Mouse (Mus musculus) heart, embryonic 14.5 days (tissue): ENCODE measurements around the gene Parp1. TPM values are rescaled to one million over a fixed set of nuclear protein-coding genes. Genes with fewer than 3 reads are reported as not detected.

ENCODE experiments used
- ATAC-seq: fragments of 200-750 bp; cut with Nextera tagmentation; 2 replicates; pipeline ENCODE4 v1.8.0; 2017; ENCODE audit warnings: low read depth, moderate TSS enrichment; ENCODE audit not compliant: insufficient number of reproducible peaks, insufficient read depth, low FRiP score
- H3K27ac ChIP-seq, 2 experiments: fragments of 200-500 bp in 1 of 2; fragments of 300-500 bp in 1 of 2; sonication (generic) in 1 of 2; replicated peaks in 1 of 2; 2 replicates each; pipeline ENCODE4 v1.5.1; 2012 to 2014; ENCODE audit warnings: low read depth in 2 of 2, low read length in 2 of 2, control low read depth in 1 of 2, mild to moderate bottlenecking in 1 of 2, mixed read lengths in 1 of 2; ENCODE audit not compliant: control insufficient read depth in 1 of 2, insufficient read depth in 1 of 2
- H3K27me3 ChIP-seq: fragments of 300-500 bp; sonication (generic); 2 replicates; pipeline ENCODE4 v1.6.1; 2014; ENCODE audit warnings: mild to moderate bottlenecking, low read length, control low read depth; ENCODE audit not compliant: control insufficient read depth, insufficient read depth
- H3K36me3 ChIP-seq: fragments of 300-500 bp; sonication (generic); 2 replicates; pipeline ENCODE4 v1.6.1; 2014; ENCODE audit warnings: mild to moderate bottlenecking, control low read depth, low read length, mixed read lengths; ENCODE audit not compliant: control insufficient read depth, insufficient read depth
- H3K4me1 ChIP-seq, 2 experiments: fragments of 200-500 bp in 1 of 2; fragments of 300-500 bp in 1 of 2; sonication (generic) in 1 of 2; 2 replicates each; pipeline ENCODE4 v1.6.1; 2012 to 2014; ENCODE audit warnings: low read length in 2 of 2, control low read depth in 1 of 2, mixed read lengths in 1 of 2; ENCODE audit not compliant: control insufficient read depth in 2 of 2, insufficient read depth in 2 of 2
- H3K4me2 ChIP-seq: fragments of 300-500 bp; sonication (generic); 2 replicates; pipeline ENCODE4 v1.6.1; 2014; ENCODE audit warnings: mild to moderate bottlenecking, low read length
- H3K4me3 ChIP-seq, 2 experiments: fragments of 200-500 bp in 1 of 2; fragments of 300-500 bp in 1 of 2; sonication (generic) in 1 of 2; 2 replicates each; pipeline ENCODE4 v1.5.1; 2012 to 2014; ENCODE audit warnings: low read length in 2 of 2, mild to moderate bottlenecking in 2 of 2, control low read depth in 1 of 2, low read depth in 1 of 2, moderate library complexity in 1 of 2; ENCODE audit not compliant: control insufficient read depth in 1 of 2, insufficient read depth in 1 of 2
- H3K9ac ChIP-seq: fragments of 300-500 bp; sonication (generic); 2 replicates; pipeline ENCODE4 v1.6.1; 2014; ENCODE audit warnings: mild to moderate bottlenecking, low read length
- H3K9me3 ChIP-seq: fragments of 300-500 bp; sonication (generic); 2 replicates; pipeline ENCODE4 v1.6.1; 2016; ENCODE audit warnings: low read length, control low read depth; ENCODE audit not compliant: control insufficient read depth
- whole genome bisulfite sequencing: fragments of 180-500 bp; shearing (Covaris S2); extraction: QIAGEN DNeasy Blood & Tissue Kit; methylation state at CpG from one replicate; pipeline ENCODE4 v1.1.7; 2014; 5-methylcytosine and 5-hydroxymethylcytosine counted together
- polyA plus RNA-seq: library from polyadenylated mRNA; unstranded; fragments of >200 nt; fragmentation: Nextera tagmentation; extraction: Ambion mirVana; gene quantifications from 2 replicates; pipeline ENCODE4 v1.2.1, GENCODE M21; 2014

Parp1 gene
- polyA plus RNA-seq, 1 experiment from 2014 or later: 78.1 TPM

- ATAC-seq: no peak
- H3K36me3 ChIP-seq: no peaks in the 10 kb centered on the region
- H3K27me3 ChIP-seq: no peaks in the 10 kb centered on the region; the same call in 1 of the 2 replicates
- no peak overlapping the region for H3K4me2 ChIP-seq
- no peak overlapping the region for H3K27ac ChIP-seq
- no peaks in the 10 kb centered on the region; a peak in 1 of 4 replicates for H3K4me1 ChIP-seq
- H3K9ac ChIP-seq: no peak overlapping the region
- H3K4me3 ChIP-seq: no peak overlapping the region
- 94% methylated on average over 11 of the region's 11 CpGs for WGBS
- peaks cover 11% of the 10 kb centered on the region for H3K9me3 ChIP-seq
Measured at GRCm38 (mm10) chr1:180532671-180533070, 36.1 kb upstream of the Parp1 start.

GRCm38 (mm10) chr1:180536719-180537118 lies 32.0 kb upstream of the Parp1 start:
- WGBS: 31% methylated on average over 5 of the region's 5 CpGs
- no peak for ATAC-seq
- H3K4me3 ChIP-seq: no peak overlapping the region

GRCm38 (mm10) chr1:180541251-180541650 lies 27.5 kb upstream of the Parp1 start:
- Histone ChIP-seq H3K4me2 (no peak overlapping the region), H3K4me1 (no peaks in the 10 kb centered on the region; a peak in 1 of 4 replicates), H3K36me3 (no peaks in the 10 kb centered on the region), H3K9me3 (no peaks in the 10 kb centered on the region), H3K4me3 (no peak overlapping the region), H3K27me3 (peaks cover 1% of the 10 kb centered on the region), H3K9ac (no peak overlapping the region), H3K27ac (no peak overlapping the region)
- 39% methylated on average over 2 of the region's 2 CpGs for WGBS
- ATAC-seq: no peak

More at GRCm38 (mm10) chr1:180536719-180537118, 32.0 kb upstream of the Parp1 start:
- Histone ChIP-seq H3K36me3 (no peaks in the 10 kb centered on the region), H3K27ac (no peak overlapping the region), H3K9ac (no peak overlapping the region), H3K4me1 (no peaks in the 10 kb centered on the region; a peak in 1 of 4 replicates), H3K4me2 (no peak overlapping the region), H3K27me3 (no peaks in the 10 kb centered on the region; the same call in 1 of the 2 replicates), H3K9me3 (peaks cover 11% of the 10 kb centered on the region)

GRCm38 (mm10) chr1:180541883-180542711 lies 26.6 kb upstream of the Parp1 start:
- H3K4me3 ChIP-seq: no peak overlapping the region
- peaks cover 10% of the 10 kb centered on the region for H3K27me3 ChIP-seq
- ATAC-seq: no peak
- WGBS: 58% methylated on average over 15 of the region's 15 CpGs
- no peaks in the 10 kb centered on the region for H3K36me3 ChIP-seq
- no peaks in the 10 kb centered on the region for H3K9me3 ChIP-seq
- H3K4me2 ChIP-seq: no peak overlapping the region
- H3K9ac ChIP-seq: no peak overlapping the region
- no peak overlapping the region for H3K27ac ChIP-seq
- no peaks in the 10 kb centered on the region for H3K4me1 ChIP-seq

DNA sequence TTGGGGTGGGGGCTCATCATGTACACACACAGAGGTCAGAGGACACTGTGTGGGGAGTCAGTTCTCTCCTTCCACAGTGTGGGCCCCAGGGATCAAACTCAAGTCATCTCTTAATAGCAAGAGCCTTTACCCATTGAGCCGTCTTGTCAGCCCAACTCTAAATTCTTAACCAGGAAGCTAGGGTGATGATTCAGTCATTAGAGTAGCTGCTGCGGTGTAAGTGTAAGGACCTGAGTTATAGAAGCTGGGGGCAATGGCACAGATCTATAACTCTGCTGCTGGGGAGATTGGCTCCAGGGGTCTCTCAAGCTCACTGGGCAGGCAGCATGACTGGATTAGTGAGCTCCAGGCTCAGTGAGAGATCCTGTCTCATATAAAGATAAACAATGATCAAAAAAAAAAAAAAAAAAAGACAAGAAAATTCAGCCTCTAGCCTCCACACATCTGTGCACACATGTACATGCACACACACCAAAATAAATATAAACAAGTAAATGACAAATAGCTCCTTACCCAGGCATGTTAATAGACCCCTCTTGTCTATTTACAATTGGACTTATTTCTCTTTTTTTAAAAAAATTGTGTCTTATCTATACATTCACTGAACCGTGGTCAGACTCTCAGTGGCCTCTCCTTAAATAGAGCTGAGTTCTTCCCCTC lies 25.9 kb upstream of the Parp1 start:
- ATAC-seq: no peak
- Histone ChIP-seq H3K4me2 (no peak overlapping the region), H3K36me3 (no peaks in the 10 kb centered on the region), H3K27ac (no peak overlapping the region), H3K9me3 (no peaks in the 10 kb centered on the region), H3K27me3 (peaks cover 16% of the 10 kb centered on the region), H3K9ac (no peak overlapping the region), H3K4me1 (no peaks in the 10 kb centered on the region; a peak in 2 of 4 replicates), H3K4me3 (no peak overlapping the region)
- WGBS: 69% methylated on average over 3 of the region's 3 CpGs

GRCm38 (mm10) chr1:180545918-180546545 lies 22.7 kb upstream of the Parp1 start:
- Histone ChIP-seq H3K9me3 (no peaks in the 10 kb centered on the region), H3K36me3 (no peaks in the 10 kb centered on the region), H3K4me2 (no peak overlapping the region), H3K4me1 (peaks cover 3 to 4% of the 10 kb centered on the region in 2 experiments; a peak in 3 of 4 replicates), H3K27me3 (peaks cover 42% of the 10 kb centered on the region), H3K27ac (no peak overlapping the region), H3K4me3 (no peak overlapping the region), H3K9ac (no peak overlapping the region)
- no peak for ATAC-seq
- WGBS: 80% methylated on average over 4 of the region's 4 CpGs
